Mouse (Mus musculus): ENCODE measurements around the gene Tjp3.

Gene Tjp3

DNA sequence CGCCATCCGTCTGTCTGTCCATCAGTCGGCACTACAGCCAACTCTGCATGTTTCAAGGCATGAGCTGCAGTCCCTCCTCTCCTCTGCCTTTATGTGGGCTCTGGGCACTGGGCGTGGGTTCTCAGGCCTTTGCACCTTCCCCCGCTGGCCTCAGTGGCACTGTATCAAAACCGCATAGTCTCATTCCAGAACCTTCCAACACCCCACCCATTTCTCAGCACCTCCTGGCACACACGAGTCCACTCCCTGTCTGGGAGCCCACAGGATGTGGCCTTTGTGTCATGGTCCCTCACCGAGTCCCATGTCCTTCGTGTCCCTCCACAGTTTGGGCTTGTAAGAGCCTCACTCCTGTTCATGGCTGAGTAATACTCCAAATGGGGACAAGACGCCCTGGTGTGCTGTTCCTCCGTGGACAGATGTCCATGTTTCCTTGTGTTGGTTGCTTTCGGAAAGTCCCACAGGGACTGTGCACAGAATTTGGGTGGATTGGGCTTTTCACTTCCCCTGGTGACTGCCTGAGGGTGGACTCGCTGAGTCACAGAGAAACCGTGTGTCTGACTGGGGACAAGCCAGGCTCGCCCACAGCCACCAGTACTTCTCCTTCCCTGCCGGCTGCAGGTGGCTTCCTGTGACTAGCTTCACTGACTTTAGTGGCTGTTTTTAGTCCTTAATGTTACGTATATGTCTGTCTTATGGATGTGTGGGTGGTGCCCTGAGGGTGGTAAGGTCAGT lies 7.2 kb upstream of the Tjp3 start:
- DNase-seq (ENCODE audit: low spot score in 2 of 2), result peak; percentile 68

DNA sequence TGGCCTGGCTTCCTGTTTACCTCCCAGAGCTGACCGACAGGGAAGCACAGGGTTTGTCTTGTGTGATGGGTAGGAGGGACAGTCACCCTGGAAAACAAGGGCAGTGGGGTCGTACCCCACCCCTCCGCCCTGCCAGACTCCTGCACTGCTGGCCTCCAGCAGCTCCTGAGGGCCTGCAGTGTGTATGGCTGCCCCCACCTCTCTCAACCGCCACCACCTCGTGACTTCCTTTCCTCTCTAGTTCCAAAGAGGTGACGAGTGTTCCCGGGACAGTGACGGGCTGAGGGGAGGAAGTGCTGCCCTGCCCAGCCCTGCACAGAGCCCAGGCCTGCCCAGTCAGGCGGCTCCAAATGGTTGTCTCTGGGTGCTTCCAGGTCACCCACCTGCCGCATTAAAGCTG lies 6.5 kb upstream of the Tjp3 start:
- no peak for DNase-seq (ENCODE audit: low spot score in 2 of 2)

DNA sequence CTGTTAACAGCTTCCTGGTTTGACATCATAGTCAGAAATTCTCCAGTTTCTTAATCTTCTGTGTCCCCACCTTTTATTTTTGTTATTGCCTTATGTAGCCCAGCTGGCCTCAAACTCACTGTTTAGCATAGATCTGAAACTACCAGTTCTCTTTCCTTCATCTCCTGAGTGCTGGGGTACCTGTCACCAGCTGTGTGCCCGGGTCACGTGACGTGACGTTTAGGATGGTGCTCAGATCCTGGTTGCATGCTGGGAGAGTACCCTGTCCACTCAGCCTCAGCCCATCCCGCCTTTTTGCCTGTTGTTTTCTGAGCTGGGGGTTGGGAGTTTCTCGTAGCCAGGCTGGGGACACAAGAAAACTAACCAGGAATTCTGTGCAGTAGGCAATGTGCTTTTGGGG lies 5.9 kb upstream of the Tjp3 start:
- no peak for DNase-seq (ENCODE audit: low spot score in 2 of 2)

DNA sequence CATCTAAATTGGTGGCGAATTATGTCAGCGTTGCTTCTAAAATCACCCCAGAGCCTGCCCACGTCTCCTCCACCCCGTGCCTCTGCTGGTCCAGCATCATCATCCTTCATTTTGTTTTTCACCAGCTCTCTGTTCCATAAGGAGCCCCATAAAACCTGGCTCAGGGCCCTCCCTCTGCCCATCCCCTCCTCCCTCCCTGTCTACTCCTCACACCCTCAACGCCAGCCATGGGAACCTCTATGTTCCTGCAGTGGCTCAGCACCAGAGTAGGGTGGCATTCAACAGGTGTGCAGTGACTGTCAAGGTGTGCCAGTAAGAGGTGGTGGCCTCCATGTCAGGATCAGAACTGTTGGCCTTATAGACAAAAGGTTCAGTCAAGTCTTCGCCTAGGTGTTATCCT lies 3.8 kb upstream of the Tjp3 start:
- DNase-seq (ENCODE audit: low spot score in 2 of 2), result peak; percentile 56 to 60

DNA sequence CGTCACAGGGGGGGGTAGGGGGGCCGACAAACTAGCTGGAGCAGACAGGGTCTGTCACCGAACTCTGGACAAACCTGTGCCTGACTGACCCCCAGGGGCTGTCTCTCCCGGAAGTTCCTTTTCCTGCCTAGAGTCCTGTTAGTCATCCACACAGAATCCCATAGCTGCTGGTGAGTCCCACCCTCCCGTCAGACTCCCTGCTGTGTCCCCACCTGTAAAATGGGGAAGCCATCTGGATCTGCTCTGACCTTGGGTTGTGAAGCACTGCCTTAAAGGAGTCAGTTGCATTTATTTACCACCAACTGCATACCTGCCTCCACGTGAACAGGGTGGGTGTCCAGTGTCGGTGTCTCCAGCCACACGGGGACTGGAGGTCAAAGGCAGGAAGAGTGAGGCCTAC lies 3.1 kb upstream of the Tjp3 start:
- DNase-seq (ENCODE audit: low spot score in 2 of 2), result no peak

DNA sequence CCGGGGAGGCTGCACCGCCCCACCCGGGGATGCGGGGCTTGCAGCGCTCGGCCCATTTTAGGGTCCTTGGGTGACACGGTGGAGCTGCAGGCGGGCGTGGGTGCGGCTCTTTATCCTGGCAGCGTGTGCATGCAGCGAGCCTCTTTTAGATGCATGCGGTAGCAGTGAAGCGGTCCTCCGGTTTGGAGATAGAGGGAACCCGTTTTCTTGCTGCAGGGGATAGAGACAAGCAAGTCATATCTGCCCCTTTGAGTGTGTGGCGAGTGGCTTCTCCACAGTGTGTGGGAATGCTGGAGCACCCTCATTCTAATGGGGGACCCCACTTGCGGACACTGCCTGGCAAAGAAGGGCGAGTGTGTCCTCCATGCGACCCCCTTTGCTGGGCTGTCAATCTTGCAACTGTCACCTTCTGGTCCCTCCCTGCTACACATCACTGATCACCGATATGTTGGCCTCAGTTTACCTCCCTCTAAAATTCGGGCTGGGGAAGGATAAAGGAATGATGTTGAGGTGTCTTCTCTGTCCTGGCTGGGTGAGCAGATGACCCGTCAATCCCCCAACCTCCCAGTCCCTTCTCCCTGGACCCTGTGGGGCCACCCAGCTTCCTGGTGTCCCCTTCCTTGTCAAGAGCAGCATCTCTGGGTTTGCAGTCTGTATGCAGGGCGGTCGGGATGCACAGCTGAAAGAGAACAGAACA lies 2.1 kb upstream of the Tjp3 start:
- DNase-seq (ENCODE audit: low spot score in 2 of 2), result peak in 1 of 2 experiments; percentile 85

DNA sequence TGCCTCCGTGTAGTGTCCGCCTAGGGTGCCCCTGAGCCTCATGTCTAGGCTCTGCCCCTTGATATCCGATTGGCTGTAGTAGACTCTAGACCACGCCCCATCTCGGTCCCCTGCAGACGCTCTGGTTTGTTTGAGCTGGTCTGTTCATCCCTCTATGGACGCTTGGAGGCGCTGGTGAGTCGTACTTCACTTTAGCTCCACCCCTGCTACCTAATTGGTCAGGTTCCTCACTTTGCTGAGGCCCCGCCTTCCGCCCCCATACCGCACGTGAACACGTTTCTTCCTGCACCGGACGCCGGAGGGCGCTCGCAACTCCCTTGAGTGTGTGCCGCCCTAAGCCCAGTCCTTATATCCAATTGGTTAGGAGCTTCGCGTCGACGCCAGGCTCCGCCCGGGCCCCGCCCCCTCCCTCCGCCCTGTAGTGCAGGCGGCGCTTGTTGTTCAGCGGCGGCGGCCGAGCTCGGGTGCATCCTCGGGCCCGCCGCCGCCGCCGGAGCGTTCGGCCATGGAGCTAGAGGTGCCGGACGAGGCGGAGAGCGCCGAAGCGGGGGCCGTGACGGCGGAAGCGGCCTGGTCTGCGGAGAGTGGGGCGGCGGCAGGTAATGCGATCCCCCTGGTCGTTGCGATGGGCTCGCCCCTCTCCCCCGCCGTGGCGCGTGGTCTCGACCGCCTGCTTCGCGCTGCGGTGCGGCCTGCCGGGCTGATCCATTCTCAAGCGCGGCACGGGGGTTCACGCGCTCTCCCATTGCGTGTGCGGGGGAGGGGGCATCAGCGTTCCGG lies 1.4 kb upstream of the Tjp3 start, which contains the start of gene Pip5k1c:
Gene Pip5k1c (plus strand): TSS at position 410 of the 780 bp plus-strand sequence.
- peak; percentile 99 to 100 for DNase-seq (ENCODE audit: low spot score in 2 of 2)

DNA sequence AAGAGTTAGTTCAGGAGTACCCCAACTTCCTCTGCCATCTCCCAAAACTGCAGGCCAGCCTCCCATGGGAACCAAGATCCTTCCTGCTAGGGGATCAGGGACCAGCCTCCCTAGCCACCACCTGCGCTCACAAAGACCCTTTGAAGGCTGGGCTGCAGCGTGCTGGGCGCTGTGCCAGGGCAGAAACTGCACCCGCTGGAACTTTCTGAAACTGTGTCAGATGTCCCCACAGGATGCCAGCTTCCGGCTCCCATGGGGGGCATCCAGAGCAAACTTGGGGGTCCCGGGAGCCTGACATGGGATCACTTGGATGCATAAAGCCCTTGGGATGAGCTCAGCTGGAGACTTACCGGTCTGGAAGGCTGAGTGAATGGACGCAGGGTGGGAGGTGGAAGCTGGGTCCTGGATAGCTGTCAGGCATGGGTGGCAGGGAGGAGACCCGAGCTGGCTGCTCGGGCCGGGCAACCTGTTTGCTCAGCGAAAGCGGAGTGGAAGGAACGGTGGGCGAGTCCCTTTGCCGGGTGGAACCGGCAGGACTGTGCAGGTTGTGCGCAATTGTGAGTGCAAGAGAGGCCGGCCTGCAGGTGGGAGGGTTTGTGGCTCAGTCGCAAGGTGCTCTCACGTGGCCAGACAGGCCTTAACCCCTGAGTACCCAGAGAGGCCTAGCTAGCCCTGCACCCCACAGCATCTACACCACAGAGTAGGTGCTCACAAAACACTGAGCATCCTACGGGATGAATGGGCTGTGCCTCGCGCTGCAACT lies 502 bp downstream of the Tjp3 start:
- no peak for DNase-seq (ENCODE audit: low spot score in 2 of 2)

DNA sequence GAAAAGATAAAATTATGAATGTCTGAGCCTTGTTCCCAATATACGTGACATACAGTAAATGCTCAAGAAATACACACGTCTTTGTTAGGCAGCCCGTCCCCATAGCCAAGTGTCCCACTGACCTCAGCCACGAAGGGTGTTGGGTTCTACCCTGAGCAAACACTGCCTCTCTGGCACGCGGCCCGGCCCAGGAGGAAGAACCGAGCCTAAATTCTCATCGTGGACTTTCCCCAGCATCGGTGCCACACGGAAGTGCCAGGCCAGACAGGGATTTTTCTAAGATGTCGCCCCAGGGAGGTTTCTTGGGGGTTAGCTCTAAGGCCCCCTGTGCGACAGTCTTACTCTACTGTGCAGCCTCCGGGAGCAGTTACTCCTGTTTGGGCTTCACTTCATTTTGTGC lies 1.6 kb downstream of the Tjp3 start:
- DNase-seq (ENCODE audit: low spot score in 2 of 2), result no peak

DNA sequence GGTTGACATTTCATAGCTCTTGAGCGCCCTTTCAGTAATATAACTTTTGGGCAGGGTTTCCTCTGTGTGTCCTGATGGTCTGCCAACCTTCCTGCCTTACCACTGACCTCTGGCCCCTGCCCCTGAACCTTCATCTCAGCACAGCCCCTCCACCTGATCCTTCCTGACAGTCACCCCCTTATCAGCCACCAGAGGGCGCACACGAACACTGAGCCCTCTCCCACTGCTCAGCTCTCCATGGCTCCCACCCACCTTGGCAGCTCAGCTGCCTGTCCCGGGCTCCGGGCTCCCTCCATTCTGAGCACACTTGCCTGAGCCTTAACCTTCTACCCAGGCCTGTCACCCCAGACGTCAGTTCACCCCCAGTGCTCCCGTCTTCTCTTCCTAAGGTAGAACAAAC lies 2.1 kb downstream of the Tjp3 start:
- DNase-seq (ENCODE audit: low spot score in 2 of 2), result no peak

DNA sequence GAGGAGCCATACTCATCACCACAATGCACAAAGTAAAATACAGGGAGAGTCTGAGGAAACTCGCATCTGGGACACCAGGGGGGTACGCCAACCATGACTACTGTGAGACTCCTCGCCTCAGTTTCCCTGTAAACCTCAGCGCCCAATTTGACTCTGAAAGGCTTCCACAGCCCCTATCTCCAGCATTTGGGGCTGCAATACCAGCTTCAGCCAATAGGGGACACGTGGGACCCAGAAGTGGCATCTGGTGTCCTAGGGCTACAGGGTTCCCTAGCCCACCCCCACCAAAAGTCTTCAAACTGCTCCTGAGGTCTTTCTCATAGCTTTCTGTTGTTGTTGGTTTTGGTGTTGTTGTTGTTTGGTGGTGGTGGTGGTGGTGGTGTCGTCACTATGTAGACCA lies 2.8 kb downstream of the Tjp3 start:
- no peak for DNase-seq (ENCODE audit: low spot score in 2 of 2)

DNA sequence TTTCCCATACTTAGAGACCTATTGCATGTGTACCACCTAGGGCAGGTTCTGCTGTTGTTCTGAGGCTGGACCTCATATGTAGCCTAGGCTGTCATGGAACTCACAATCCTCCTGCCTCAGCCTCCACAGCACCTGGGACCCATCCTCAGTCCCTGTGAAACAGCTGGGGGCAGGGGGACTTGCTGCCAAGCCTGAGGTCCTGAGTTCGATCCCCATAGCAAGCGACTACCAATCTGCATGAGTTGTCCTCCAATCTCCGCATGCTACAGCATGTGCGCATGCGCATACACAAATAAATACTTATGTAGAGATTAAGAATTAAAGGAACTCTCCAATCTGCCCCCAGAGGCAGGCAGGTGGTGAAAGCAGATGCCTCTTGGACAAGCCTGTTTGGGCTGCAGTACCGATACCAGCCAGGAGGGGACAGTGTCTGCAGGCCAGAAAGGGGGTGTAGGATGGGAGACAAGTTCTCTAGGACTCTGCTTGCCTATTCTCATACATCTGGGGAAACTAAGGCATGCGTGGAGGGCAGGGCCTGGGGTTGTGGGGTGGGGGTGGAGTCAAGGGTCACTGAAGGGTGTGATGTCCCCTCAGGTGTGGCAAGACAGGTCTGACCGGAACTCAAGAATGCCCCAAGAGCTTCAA lies 3.7 kb downstream of the Tjp3 start:
- no peak for DNase-seq (ENCODE audit: low spot score in 2 of 2)

DNA sequence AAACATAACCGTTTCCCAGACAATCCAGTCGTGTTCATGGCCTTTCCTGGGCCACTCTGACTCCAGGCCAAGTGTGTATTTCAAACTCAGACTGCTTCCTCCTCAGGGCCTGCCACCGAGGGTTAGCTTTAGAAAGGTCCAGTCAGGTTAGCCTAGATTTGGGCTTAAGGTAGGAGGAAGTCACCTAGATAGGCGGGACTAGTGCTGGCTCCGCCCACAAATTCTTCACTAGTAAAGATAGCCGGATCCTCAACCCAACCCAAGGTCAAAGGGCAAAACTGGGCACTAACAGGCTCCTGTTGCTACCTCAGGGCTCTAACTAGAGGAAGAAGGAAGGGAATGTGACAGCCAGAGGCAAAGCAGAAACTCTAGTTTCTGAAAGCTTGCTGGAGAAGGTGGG lies 4.8 kb downstream of the Tjp3 start:
- no peak for DNase-seq (ENCODE audit: low spot score in 2 of 2)

DNA sequence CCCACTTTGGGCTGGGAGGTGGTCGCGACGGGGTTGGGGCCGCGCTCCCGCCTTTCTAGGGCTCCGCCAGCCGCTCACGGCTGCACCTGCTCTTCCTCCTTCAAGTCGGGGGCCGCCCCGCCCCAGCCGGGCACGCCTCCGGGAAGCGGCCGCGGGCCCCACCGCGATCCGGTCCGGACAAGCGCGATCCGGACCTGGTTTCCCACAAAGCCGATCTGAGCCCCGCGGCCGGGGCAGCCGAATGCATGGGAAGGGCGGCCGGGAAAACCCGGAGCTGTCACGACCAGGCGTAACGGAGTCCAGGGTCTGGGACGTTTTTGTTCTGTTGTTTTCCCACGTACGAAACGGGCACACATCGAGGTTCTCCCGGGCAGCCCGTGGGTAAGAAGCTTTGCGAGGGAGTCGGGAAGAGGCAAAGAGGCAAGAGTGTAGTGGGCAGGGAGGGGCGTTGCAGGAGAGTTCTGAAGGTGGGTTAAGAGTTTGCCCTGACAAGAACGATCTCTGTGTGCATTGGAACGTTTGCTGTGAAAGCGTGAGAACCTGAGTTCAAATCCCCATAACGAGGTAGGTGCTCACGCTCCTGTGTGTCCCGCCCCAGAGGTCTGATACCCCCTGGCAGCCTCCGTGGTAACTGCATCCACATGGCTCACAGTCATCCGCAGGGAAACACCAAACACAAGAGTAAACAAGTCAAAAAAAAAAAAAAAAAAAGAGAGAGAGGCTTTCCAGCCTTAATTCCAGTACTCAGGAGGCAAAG lies 5.5 kb downstream of the Tjp3 start:
- peak in 1 of 2 experiments; percentile 74 for DNase-seq (ENCODE audit: low spot score in 2 of 2)

DNA sequence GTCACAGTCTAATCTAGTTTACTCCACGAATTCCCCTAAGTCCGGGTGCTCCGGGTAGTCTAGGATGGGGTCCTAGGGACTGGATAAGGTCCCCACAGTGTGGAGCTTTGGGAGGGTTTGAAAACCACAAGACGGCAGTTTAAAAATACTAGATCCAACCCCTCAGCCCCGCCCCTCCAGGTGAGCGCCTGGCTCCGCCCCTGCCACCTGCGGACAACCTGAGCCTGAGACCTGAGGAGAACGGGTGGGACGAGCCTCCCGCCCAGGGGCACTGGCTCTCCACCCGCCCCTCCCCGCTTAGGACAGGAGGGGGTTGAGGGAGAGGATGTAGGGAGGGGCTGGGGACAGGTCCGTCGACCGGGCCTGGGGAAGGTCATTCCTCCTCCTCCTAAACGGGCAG lies 6.7 kb downstream of the Tjp3 start:
- no peak for DNase-seq (ENCODE audit: low spot score in 2 of 2)

DNA sequence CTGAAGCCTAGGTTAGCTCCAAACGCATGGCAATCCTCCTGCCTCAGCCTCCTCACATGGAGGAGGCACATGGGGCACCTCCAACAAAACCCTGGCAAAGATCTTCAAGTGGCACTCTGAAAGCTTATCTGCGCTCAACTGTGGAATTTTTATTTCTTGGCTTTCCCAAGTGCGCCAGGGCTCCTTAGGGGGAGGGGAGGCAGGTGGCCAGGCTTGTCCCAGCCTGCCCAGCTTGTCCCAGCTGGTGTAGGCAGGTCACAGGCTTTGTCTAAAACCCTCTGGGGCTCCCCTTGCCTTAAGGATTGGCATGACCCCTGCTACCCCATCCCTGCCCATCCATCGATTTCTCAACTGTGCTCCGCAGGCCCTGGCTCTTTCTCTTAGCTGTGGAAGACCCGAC lies 7.2 kb downstream of the Tjp3 start:
- DNase-seq (ENCODE audit: low spot score in 2 of 2), result no peak

DNA sequence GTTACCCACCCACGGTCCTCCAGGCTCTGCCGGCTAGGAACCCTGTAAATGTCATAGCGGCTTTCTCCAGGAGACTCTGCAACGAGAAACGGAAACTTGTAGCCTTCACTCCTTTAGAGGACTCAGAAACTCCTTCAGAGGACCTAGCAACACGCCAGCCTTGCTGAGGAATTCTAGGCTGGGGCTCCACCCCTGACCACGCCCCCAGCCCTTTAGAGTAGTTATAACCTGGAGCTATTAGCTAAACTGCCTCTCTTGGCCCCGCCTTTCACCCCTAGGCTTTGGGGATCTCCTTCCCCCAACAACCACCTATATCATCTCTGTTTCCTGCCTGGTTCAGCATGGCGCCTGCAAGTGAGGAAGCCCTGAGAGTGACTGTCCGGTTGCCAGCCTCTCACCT lies 11.9 kb downstream of the Tjp3 start:
- no peak for DNase-seq (ENCODE audit: low spot score in 2 of 2)

DNA sequence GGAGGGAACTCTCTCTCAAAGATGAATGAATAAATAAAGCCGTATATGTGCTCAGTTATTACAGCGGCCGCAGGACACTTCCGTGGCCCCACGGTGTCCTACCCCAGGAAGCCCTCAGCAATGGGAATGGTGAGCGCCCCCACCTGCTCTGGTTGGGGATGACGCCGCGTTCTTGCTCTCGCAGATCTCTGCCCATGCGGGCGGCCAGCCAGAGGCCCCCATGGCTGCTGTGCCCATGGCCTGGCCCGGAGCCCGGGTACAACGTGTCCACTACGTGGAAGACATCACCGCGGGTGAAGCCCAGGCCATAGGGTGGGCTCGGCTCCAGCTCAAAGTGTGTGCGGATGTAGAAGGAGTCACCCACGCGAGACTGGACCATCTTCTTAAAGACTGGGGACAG lies 13.7 kb downstream of the Tjp3 start:
- DNase-seq (ENCODE audit: low spot score in 2 of 2), result no peak

DNA sequence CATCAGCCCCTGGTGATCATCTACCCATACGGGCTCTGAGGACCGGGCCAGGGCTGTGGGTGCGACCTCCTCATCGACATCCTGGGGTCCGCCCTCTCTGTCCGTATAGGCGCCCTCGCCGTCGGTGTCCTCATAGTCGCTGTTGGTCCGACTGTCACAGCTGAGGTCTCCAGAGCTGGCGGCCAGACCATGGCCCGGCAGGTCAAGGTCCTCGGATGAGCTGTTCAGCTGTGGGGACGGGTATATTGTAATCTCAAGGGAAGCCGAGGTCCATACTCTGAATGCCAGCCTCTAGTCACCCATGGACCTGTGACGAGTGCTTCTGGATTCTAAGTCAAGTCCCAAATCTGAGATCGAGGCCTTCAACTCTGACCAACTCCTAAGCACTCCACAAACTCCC lies 17.5 kb downstream of the Tjp3 start:
- DNase-seq (ENCODE audit: low spot score in 2 of 2), result no peak

DNA sequence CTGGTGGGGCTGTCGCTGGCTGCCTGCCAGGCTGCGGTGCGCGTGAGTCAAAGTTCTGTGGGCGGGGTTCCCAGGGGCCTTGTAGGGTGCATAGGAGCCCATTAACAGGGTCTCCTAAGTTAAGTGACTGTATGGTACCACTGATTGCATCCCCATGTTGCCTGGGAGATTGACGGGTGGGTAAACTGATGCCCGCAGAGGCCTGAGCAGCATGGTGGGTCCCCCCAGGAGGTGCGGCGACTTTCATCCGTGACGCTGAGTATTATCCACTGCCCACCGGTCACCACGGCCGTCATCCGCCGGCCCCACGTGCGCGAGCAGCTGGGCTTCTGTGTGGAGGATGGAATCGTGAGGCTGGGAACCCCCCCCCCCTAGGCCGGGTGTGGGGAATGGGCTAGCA lies 19.0 kb downstream of the Tjp3 start:
- no peak for DNase-seq (ENCODE audit: low spot score in 2 of 2)

All from frontal cortex, postnatal 36 days (tissue).